Mouse (Mus musculus) neural tube, embryonic 10.5 days (tissue): Measurements from ENCODE around the gene Ints1.

Experiments
- DNase-seq: peaks from one replicate; pipeline ENCODE4 v3.0.0-alpha.2; 2017; ENCODE audit warnings: low spot score; ENCODE audit errors: extremely low spot score

The Ints1 gene

GRCm38 (mm10) chr5:139775216-139775926 is at the start of gene Ints1:
Gene Ints1, minus strand, starts transcription at chr5:139775674.
- DNase-seq: peak; percentile 97

GRCm38 (mm10) chr5:139824531-139824930 is 49.1 kb upstream of the Ints1 start:
- DNase-seq: no peak

DNA sequence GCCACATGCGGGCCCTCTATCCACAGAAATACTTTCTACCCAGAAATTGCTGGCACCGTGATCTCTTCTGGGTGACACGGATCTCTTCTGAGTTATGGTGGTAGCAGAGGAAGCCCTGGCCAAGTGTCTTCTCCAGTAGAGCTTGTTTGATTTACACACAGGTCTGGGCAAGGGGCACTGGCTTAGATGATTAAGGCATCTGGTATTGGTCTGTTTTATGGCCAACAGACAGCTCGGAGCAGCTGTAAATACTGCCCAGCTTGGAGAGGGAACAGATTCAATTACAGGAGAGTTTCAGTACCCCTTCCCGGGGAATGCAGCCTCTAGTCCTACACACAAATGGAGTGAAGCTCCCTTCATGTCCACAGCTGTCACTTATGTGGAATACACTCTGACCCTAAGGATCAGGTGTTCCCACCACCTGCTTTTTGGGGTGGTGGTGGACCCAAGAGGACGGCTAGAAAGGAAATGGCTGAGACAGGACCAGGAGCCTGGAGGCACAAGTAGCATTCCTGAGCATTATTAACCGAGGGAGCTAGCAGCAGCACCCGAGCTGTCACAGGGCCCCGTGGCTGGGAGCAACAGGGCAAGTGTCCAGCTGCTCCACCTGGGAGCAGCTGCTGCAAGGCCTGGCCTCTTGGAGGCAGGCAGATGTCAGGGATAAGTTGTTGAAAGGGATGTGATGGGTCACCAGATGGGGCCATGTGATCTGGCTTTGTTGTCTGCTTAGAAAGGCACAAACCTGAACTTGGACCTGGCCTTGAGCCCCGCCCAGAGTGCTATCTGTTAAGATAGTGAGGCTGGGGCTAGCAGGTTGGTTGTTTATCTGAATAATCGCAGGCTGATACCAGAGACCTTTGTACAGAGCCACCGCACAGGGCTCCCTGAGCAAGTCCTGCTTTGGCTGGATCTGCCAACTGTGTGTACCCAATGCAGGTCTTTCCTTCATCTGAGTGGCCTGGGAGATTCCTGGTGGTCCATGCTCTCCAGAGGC is 46.3 kb upstream of the Ints1 start:
- no peak for DNase-seq

DNA sequence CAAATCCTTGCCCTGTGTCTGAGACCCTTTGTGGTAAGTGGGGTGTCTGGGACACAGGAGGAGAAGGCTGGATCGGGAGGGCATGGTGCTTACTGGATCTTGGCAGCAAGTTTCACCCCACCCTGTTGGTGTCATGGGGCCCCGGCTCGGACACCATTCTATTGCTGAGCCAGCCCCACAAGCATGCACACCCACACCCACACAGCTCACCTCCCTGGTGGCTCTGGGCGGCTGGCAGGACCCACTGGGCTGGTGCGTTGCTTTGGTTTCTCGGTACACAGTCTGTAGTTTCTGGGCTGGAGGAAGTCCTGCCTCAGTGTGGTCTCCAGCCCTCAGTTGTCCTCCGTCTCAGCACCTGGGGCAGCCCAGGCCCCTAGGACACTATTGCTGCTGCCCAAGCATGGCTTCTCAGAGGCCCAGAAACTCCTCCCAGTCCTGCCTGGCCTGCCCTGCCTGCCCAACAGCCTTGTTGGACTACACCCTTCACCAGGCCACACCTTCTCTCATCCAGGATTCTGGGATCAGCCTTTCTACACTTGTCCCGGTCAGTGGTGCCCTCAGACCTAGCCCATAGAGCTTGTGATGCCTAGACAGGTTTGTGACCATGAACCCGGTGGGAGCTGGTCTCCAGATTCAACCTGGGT is 44.2 kb upstream of the Ints1 start, which contains the start of gene Tmem184a:
Tmem184a (minus strand) TSS at position 380 of the 644 bp plus-strand sequence.
- DNase-seq: no peak

GRCm38 (mm10) chr5:139818801-139819200 is 43.3 kb upstream of the Ints1 start:
- no peak for DNase-seq

- DNase-seq: no peak
Measured at GRCm38 (mm10) chr5:139818056-139818455, 42.6 kb upstream of the Ints1 start.

DNA sequence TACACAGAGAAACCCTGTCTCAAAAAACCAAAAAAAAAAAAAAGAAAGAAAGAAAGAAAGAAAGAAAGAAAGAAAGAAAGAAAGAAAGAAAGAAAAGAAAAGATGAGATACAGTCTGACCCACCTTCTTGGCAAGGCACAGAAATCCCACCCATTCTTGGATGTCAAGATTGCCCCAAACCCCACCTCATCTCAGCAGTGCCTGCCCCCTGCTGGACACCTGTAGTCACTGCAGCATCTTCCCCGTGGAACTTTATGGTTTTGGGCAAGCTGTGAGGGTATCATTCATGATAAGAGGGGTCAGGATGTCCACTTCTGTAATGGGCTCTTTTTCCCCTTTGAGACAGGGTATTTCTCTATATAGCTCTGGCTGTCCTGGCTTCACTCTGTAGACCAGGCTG is 41.8 kb upstream of the Ints1 start:
- no peak for DNase-seq

DNA sequence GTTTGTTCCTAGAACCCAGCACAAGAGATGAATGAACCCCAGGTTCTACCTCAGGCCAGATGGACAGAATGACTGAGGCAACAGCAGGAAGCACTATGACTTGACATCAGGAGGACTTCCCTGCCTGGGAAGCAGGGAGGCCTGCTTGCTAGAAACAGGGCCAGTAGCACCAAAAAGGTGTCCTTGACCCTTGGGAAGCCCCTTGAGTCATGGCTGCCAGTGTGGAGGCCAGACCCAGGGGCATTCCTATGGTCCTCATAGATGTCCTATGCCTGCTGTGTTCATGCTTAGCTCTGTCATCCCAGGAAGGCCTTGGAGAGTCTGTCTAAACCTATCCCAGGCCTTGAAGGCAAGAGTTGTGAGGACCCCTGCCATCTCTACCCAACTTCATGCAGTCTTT is 41.0 kb upstream of the Ints1 start:
- no peak for DNase-seq

DNA sequence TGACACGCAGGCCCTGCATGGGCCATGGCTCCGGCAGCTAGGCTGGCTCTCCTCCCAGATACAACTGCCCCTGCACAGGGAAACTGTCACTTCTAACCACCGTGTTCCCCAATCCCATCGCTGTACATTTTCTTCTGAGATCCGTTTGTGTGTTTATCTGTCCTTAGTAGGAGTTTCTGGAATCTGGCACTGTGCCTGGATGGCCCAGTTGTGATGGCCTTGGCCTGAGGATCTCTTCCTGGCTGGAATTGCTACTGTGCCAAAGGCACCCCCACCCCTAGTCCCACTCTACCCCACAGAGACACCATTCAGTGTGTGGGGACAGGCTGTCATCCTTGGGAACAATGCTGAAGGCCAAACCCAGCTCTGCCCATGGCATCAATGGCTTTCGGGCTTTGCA is 40.5 kb upstream of the Ints1 start:
- DNase-seq: no peak

- no peak for DNase-seq
Measured at GRCm38 (mm10) chr5:139813963-139814381, 38.5 kb upstream of the Ints1 start.

- no peak for DNase-seq
Measured at GRCm38 (mm10) chr5:139813126-139813490, 37.6 kb upstream of the Ints1 start.

DNA sequence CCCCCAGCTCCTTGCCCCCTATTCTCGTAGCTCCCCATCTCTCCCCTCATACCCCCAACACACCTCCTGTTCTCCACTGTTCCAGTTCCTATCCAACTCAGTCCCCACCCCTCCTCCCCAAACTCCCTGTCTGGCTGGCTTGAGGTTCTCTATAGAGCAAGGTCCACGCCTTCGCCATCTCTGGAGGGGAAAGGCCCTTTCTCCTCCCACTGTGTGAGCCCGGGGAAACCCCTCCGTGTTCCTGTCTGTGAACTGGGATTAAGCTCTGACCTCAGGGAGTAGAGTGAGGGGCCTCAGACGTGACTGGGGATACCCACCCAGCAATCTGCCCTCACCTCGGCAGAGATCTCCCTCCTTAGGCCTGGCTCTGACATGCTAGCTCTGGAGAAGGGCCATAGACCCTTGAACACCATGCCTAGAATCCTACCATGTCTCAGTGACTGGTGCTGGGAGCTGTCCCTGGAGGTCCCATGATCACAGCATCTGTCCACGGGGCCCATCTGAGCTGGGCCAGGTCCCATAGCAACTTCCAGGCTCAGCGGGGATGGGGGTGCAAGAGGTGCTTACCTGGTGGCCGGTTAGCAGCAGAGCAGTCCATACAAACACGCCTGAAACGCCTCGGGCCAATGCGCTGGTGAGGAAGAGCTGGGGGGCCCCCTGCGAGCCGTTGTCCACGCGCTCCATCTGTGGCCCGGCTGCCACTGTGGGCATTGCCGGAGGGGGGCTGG is 37.1 kb upstream of the Ints1 start:
- no peak for DNase-seq

DNA sequence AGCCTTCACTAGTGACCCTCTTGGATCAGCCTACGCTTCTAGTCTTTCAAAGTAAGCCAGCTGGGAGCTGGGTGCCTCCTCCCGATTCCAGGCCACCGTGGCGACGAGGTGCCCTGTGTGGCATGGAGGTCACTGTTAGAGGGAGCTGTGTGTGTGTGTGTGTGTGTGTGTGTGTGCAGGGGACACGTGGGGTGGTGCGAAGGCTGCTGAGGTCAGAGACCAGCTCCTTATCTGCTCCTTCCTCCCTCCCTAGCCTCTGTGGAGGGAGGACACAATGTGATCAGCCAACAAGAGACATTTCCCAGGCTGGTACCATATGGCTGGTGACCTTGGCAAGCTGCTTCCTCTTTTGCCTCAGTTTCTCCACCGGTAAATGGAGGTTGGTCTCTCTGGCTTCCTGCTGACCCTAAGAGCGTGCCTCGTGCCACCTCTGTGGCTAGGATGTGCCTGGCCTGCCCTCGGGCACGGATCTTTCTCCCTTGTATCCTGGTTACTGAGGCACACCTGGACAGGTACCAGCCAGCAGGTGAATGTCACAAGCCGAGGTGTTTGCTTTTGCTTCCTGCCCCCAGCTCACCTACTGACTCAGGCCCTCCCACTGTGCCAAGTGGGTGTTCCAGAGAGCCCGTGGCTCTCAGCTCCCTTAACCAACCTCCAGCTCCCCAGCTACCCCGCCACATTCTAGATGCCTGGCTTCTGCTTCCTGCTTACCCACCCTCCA is 36.4 kb upstream of the Ints1 start:
- no peak for DNase-seq

DNA sequence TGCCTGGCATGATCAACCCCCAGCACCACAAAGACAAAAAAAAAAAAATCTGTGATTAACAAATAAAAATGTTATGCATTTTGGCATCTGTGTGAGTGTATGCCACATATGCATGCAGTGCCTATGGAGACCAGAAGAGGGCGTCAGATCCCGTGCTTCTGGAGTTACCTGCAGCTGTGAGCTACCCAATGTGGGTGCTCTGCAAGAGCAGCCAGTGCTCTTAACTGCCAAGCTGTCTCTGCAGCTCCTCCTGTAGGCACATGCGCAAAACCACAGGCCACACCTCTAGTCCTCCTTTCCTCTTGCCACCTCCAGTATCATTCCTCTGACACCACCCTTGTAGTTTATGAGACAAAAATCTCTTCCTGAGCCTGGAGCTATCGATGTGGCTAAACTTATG is 33.9 kb upstream of the Ints1 start:
- no peak for DNase-seq

DNA sequence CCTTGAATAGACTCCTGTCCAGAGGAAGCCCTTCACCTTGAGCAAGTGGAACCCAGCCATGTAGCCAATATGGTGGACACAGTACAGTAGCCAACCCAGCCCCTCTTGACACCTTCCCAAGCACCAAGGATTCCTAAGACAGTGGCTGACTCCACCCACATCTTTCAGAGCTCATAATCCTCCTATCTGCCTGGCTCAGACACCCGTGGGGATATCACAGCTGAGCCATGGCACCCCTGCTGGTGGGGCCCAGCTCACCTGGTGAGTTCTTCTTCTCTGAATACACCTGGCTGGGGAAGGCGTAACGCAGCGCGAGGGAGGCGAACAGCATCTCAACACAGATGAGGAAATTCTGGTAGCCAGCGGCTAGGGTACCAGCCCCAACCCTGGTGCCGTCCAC is 30.4 kb upstream of the Ints1 start:
- DNase-seq: no peak

DNA sequence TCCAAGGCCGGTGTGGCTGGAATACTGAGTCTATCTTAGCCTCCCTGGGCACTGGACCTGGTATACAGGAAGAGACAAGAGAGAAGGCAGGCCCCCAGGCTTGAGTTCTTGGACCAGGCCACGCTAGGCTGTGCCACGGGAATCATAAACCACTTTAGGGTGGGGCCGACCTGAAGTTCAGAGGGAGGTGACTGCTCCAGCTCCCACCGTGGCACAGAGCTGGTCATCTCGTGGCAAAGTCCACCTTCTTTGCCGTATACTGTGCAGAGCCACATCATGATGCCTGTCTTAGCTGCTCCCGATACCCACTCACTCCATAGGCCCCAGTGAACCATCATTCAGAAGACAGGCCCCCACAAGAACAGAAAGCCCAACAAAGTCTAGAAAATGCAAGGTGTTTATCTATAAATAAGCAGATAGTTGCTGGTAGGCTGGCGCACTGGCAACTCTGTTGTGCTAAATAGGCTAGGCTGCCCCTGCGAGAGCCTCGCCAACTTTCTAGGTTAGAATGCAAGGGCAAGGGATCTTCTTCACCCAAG is 29.2 kb upstream of the Ints1 start:
- DNase-seq: no peak

DNA sequence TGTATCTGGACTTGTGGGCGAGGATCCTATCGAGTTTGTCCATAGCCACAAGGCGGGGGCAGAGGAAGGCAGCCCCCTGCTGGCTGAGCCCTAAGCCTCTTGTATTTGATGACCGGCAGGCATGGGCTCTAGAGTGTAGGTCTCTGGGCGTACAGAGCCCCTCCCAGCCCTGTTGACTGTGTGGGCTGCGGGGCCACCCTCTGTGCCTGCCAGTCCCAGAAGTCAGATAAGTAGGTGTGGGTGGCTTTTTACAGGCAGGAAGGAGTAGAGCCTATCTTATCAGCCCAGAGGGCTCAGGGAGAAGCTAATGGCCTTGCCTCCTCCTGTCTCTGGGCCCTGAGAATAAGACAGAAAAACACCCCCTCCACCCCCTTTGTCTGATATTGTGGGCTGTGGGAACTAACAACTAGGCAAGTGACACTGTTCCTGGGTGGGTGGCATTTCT is 28.7 kb upstream of the Ints1 start:
- no peak for DNase-seq

DNA sequence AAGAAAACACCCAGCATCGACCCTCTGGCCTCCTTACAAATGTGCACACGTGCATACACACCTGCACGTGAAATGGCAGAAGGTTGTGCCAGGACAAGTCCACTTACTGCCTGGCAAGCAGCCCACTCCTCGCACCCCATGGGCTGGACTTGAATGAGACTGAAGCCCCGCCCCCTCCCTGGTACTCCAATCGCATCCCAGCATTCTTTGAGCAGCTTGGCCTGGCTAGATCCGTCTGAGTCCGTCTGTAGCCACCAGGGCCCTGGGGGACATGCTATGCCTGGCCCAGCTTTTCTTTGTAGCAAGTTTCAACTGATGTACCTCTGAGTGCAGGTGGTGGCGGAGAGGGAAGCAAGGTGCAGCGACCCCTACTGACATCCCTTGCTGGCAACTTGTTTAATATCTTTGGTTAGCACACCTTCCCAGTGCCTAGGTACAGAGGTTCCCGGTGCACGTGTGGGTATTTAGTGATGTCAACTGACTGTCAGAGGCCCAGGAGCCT is 28.2 kb upstream of the Ints1 start:
- DNase-seq: peak; percentile 59

GRCm38 (mm10) chr5:139803165-139803564 is 27.7 kb upstream of the Ints1 start:
- DNase-seq: no peak

DNA sequence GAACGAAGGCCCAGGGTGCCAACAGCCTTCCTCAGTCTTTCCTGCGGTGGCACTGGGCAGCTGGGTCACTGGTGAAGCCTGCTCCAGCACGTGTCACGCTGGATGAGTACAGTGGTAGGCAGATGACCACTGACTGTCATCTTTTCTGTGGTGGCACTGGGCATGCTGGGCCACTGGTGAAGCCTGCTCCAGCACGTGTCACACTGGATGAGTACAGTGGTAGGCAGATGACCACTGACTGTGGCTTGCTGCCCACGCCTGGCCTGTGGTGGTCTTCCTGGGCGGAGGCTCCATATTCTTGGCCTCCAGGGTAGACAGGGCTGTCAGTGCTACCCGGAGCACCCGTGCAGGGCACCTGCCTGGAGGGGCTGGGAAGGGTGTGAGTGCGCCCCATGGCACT is 26.4 kb upstream of the Ints1 start:
- DNase-seq: no peak
